Mouse (Mus musculus) left cerebral cortex, adult 2 months (tissue): ENCODE results near the gene Mc1r. TPM values are rescaled to one million over a fixed set of nuclear protein-coding genes. Genes with fewer than 3 reads are reported as not detected.

Experiments used
- DNase-seq, 2 experiments: peaks; one replicate each; pipeline ENCODE4 v3.0.0; 2021 to 2022; ENCODE audit warnings: low spot score in 2 of 2, mixed read lengths in 1 of 2; ENCODE audit errors: extremely low spot score in 1 of 2
- H3K27ac ChIP-seq: fragments of 200-600 bp; 2 replicates; pipeline ENCODE4 v1.8.1; 2022
- H3K4me3 ChIP-seq: fragments of 200-600 bp; 2 replicates; pipeline ENCODE4 v1.8.1; 2022
- CTCF ChIP-seq: fragments of 200-600 bp; IDR thresholded peaks from 2 replicates; pipeline ENCODE4 v1.8.1; 2022; ENCODE audit warnings: antibody characterized with exemption, mild to moderate bottlenecking, moderate library complexity
- intact Hi-C: fragments of 180-260 bp; cut with DNase I; formaldehyde crosslinking; loops from one replicate; pipeline ENCODE4 v1.15.1; 2025
- total RNA-seq, 2 experiments: library from RNA; stranded (reverse); gene quantifications; 2 replicates each; pipeline ENCODE4 v1.2.3; 2021

Gene Mc1r
- total RNA-seq, 2 experiments from 2014 or later = 0.18 to 0.19 TPM

GRCm38 (mm10) chr8:123389026-123389425 lies 17.9 kb upstream of the Mc1r start:
- no peak overlapping the region for H3K4me3 ChIP-seq
- no peak for DNase-seq
- intact Hi-C loops = no loop called here
- TF ChIP-seq CTCF = no peak
- H3K27ac ChIP-seq = no peak overlapping the region

- DNase-seq = no peak
- intact Hi-C loops = no loop called here
- Histone ChIP-seq H3K4me3 (no peak overlapping the region), H3K27ac (no peak overlapping the region)
- TF ChIP-seq CTCF = no peak
Observed at GRCm38 (mm10) chr8:123398308-123398707, 8.6 kb upstream of the Mc1r start.

GRCm38 (mm10) chr8:123401936-123402335 lies 5.0 kb upstream of the Mc1r start:
- H3K27ac ChIP-seq = no peak overlapping the region
- H3K4me3 ChIP-seq = no peak overlapping the region
- no peak for TF ChIP-seq CTCF
- intact Hi-C loops = no loop called here
- no peak for DNase-seq

- Histone ChIP-seq H3K4me3 (no peak overlapping the region), H3K27ac (no peak overlapping the region)
- DNase-seq = no peak
- no peak for TF ChIP-seq CTCF
- intact Hi-C loops = no loop called here
Observed at GRCm38 (mm10) chr8:123402730-123403326, 4.1 kb upstream of the Mc1r start.

- intact Hi-C loops = no loop called here
- TF ChIP-seq CTCF = no peak
- no peak overlapping the region for H3K4me3 ChIP-seq
- no peak for DNase-seq
- H3K27ac ChIP-seq = no peak overlapping the region
Observed at GRCm38 (mm10) chr8:123404521-123404920, 2.4 kb upstream of the Mc1r start.

GRCm38 (mm10) chr8:123407612-123408011 lies 705 bp downstream of the Mc1r start:
- no peak overlapping the region for H3K4me3 ChIP-seq
- intact Hi-C loops = no loop called here
- TF ChIP-seq CTCF = no peak
- DNase-seq = no peak
- no peak overlapping the region for H3K27ac ChIP-seq

GRCm38 (mm10) chr8:123408586-123409544 lies 2.0 kb downstream of the Mc1r start:
- no peak for TF ChIP-seq CTCF
- no peak overlapping the region for H3K27ac ChIP-seq
- H3K4me3 ChIP-seq = no peak overlapping the region
- intact Hi-C loops = no loop called here
- DNase-seq = no peak

GRCm38 (mm10) chr8:123410049-123410587 lies 3.2 kb downstream of the Mc1r start:
- intact Hi-C loops = no loop called here
- peak in 1 of 2 experiments; percentile 35 for DNase-seq
- H3K27ac ChIP-seq = peak overlapping the region; percentile 92; the same call in 1 of the 2 replicates
- peak overlapping the region; percentile 91 for H3K4me3 ChIP-seq
- TF ChIP-seq CTCF = no peak

GRCm38 (mm10) chr8:123410788-123411187 lies 3.9 kb downstream of the Mc1r start:
- H3K27ac ChIP-seq = peak overlapping the region; percentile 92
- TF ChIP-seq CTCF = no peak
- intact Hi-C loops = no loop called here
- peak overlapping the region; percentile 91 for H3K4me3 ChIP-seq
- no peak for DNase-seq

- H3K27ac ChIP-seq = peak within 1 kb of the TSS; percentile 92
- H3K4me3 ChIP-seq = peak within 1 kb of the TSS; percentile 91
- no peak for TF ChIP-seq CTCF
- intact Hi-C loops = no loop called here
- DNase-seq = peak; percentile 89 to 93
Observed at GRCm38 (mm10) chr8:123411246-123411645, 4.3 kb downstream of the Mc1r start, which contains the start of gene Tubb3. Tubb3 (plus strand) TSS chr8:123411424.

GRCm38 (mm10) chr8:123411781-123412327 lies 4.9 kb downstream of the Mc1r start:
- peak in 1 of 2 experiments; percentile 42 for DNase-seq
- no peak for TF ChIP-seq CTCF
- Histone ChIP-seq H3K4me3 (peak overlapping the region; percentile 91), H3K27ac (peak overlapping the region; percentile 92)
- intact Hi-C loops = no loop called here
